Mouse (Mus musculus): ENCODE data around the gene Aff1.

Gene Aff1

DNA sequence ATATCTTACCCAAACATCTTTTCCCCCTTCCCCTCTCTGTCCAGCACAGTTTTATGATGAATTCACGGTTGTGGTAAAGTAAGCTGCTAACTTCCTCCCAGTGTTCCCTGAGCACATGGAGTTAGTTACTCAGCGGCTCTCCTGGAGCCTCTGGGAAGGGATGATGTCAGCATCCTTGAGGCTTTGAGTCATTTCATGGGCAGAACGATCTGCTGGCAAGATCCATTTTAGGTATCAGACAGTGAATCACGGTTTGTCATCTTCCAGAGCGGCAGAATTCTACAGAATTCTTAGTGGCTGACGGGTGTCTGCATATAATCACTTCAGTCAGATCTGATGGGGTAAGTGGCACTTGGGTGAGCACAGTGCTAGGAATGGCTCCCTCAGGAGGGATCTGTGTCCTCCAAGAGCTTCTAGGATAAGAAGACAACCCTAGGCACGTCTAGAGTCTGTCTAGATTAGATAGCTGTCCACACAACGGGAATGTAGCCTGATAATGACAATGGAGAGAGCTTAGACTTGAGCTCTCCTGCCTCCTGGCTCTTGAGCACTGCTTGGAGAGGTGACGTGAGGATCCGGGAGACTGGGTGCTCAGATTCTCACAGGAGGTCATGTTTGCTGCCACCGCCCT lies 82.6 kb downstream of the Aff1 start:
- 46% methylated on average over 11 of the region's 11 CpGs for WGBS

DNA sequence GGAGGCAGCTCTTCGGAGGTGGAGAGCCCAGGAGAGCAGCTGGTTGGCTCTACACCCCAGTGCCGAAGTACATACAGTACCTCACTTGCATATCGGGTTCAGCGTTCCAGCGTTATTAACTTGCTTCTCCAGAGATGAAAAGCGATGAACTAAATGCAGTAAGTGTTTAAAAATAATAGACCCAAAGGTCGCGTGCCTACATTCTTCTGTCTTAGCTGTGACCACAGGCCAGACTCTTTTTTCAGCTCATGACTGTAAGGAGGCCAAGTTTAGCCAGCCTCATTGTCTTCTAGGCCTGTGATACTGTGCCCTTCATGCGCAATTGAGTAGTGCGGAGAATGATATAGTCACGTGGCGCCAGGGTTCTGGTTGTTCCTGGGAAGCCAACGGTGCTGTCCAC lies 83.3 kb downstream of the Aff1 start:
- 67% methylated on average over 13 of the region's 13 CpGs for WGBS

DNA sequence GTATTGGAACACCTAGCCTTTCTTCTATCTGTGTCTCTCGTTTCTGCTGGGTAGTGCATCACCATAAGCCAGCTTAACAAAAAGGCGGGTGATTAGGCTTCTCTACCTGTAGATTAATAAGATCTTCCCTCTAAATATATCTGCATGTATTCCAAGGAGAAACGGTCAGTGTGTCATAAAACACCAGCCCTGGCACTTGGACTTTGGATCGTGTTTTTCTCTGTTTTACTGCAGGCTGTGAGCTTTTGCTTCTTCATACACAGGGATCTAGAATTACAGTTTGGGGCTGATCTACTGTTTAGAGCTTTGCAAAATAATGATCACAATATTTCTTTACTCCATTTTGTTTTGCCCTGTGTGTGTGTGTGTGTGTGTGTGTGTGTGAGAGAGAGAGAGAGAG lies 84.7 kb downstream of the Aff1 start:
- WGBS, result 75% methylated on average over 4 of the region's 4 CpGs

DNA sequence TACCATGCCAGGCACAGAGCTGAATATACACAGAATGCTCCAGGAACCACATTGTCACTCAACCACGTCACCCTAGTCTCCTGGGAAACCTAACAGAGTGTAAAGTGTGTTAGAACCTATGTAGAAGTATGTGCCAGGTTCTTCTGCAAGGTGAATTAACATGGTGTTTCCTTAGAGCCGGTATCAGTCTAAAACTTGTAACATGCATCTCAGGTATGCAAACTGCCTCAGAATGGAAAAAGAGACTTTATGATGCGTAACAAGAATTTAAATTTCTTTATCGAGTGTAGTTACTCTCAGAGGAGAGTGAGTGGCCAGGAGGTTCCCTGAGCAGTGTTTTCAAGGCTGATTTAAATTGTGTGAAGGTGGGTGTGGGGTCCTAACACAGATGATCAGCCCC lies 85.3 kb downstream of the Aff1 start:
- WGBS, result 63% methylated on average over 4 of the region's 4 CpGs

DNA sequence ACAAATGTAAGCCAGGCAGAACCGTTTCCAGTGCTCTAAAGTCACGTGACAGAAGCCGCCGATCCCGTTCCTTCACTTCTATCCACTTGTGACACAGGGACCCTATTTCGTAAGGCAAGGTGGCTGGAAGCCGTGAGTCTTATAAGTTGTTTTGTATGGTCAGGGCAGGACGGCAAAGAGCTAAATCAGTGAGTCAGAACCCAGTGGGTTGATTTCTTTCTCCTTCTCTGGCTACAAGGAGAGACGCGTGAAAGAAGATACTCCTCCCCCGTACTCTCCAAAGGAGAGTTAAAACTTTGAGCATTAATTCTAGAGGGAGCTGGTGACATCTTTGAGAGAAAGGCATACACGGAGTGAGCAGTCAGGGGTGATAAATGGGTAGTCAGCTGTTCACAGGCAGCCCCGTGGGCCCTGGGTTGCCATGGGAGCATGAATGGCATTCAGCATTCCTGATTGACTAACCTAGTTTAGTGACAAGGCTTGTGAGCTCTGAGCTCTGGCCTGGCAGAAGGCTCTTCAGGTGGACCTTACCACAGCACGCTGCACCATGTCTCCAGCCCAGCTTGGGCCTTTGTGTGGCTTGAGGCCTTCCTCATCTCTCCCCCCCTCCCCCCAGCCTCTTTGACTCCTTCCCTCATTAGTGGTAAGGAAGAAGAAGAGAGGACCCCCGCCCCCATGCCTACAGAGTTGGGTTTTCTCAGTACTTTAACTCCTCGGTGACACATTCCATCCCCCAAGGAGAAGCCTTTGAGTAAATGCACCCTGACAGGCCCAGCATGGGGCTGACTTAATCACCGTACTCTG lies 86.3 kb downstream of the Aff1 start:
- 29% methylated on average over 17 of the region's 17 CpGs for WGBS

DNA sequence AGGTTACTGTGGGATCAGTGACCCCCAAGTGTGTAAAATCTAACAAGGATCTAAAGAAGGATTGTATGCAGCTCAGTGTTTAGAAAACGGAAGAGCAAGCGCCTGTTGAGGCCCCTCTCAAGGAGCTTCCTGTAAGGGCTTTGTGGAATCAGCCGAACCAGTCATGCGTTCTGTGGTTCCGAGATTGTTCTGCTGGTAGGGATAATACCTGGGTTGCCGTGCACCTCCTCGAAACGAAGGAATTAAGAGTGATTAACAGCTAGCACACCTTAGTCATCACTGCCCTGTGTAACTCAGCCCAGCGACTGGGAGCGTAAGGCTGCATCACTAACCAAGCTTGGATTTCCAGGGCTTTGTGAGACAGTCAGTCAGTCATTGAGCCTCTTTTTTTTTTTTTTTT lies 87.7 kb downstream of the Aff1 start:
- WGBS, result 71% methylated on average over 10 of the region's 10 CpGs

DNA sequence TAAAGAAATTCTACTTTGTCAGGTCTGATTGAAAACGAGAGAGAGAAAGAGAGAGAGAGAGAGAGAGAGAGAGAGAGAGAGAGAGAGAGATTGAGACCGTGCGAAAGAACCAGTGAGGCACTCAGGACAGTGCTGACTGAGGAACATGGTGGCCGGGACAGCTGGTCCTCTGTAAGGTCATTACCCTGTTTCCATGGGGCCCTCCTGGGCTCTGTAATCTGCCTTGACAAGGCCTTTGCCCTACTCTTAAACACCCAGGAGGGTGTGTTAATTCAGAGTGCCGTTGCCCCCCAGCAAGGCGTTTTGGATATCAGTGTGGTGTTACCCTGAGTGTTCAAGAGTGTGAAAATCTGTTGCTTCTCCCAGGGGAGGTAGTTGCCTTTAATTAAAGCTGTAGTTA lies 88.1 kb downstream of the Aff1 start:
- WGBS, result 78% methylated on average over 6 of the region's 6 CpGs

DNA sequence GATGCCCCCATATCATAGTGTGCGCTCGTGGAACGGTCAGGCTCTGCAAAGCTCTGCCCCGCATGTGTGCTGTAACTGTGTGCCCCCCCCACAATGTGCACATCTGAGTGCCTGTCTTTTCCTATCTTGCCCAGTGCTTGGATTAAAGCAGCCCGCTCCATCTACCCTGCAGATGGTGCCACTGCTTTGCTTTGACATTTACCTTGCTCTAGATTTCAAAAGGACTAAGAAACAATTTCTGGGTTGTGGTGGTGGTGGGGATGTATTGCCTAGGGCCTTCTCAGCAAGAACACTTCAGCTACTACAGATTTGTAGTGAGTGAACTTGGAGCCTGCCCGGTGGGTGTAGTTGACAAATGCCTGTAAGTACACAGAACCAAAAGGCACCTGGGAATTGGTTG lies 88.7 kb downstream of the Aff1 start:
- WGBS, result 89% methylated on average over 6 of the region's 6 CpGs

DNA sequence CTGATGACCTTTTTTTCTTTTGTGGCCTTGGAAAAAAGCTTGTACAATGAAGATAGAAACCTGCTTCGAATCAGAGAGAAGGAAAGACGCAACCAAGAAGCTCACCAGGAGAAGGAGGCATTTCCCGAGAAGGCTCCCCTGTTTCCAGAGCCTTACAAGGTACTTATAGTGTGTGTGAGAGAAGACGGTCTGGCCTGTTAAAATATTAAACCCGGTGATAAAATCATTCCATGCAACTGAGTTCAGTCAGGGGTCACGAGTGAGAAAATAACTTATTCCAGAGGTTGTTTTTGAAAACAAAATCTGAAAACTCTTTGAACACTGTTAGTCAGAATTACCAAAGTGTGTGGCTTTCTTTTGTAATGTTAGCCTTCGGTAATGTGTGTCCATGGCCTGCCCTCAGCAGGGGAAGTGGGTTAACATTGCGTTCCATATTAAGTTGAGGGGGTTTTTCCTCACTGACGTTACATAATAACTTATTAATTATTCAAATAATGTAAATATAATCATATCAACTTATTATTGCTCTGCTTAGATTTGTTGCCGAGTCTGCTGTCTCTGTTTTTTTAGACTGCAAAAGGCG lies 91.0 kb downstream of the Aff1 start:
- WGBS, result 90% methylated on average over 11 of the region's 11 CpGs

DNA sequence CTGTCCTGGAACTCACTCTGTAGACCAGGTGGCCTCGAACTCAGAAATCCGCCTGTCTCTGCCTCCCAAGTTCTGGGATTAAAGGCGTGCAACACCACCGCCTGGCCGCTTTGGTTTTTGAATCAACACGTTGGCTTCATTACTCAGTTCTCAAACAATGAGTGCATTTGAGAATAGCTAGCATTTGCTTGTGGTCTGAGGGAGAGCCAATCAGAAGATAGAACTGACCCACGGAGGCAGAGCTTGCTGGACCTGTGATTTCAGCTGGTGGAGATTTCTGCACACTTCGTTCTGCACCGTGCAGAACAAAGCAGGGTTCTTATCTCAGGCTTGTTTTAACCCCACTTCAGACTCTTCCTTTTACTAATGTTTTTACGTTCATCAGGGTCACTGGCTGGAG lies 93.9 kb downstream of the Aff1 start:
- 83% methylated on average over 10 of the region's 10 CpGs for WGBS

DNA sequence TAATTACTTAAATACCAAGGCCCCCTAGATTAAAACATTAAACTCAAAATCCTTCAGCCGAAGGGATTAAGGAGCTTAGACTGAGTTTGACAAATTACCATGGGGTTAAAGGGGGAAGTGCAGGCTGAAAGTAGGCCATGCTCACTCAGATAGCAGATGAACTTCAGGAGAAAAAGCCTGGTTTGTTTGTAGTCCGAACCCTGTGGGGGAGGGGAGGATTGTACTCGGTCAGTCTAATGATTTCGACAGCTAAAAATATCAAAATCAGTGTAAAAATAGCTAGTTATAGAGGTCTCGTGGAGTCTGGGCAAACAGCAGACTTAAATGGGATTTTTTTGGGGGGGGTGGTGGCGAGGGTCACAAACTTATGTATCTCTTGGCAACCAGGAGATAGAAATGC lies 96.3 kb downstream of the Aff1 start:
- 55% methylated on average over 6 of the region's 6 CpGs for WGBS

DNA sequence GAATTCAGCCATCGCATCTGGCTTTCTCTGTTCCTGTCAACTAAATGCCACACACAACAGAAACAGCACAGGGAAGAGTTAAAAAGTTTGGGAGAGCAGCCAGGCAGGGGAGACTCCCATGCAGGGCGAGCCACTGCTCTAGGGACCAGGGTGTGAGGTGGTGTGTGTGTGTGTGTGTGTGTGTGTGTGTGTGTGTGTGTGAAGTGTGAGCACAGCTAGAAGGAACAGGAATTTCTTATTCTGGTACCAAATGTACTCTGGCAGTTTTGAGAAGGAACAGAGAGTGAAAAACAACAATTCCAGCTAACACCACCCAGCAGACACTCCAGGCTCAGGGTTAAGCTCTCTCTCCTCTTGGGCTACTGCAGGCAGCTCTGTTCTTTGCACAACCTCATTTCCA lies 96.8 kb downstream of the Aff1 start:
- WGBS, result 38% methylated on average over 2 of the region's 2 CpGs

DNA sequence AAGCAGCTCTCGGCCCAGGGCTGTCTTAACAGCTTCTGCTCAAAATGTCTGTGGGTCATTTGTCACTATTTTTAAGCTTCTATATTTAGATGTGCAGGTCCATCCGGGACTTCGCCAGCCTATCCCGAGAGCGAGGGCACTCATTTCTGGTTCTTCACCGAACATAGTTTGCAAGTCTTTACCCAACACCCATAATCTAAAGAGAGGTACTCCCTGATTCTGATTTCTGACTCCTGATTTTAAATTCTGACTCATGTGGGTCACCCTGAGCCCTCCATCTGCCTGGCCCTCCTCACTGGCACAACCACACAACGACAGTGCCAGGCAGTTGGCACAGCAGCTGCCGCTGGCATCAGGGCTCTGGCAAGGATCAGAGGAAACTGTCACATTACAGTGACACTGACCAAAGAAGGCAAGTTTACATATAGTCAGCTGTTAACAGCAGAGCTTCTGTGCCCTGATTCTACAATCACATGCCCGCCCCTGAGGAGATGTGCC lies 97.5 kb downstream of the Aff1 start:
- 36% methylated on average over 9 of the region's 9 CpGs for WGBS

DNA sequence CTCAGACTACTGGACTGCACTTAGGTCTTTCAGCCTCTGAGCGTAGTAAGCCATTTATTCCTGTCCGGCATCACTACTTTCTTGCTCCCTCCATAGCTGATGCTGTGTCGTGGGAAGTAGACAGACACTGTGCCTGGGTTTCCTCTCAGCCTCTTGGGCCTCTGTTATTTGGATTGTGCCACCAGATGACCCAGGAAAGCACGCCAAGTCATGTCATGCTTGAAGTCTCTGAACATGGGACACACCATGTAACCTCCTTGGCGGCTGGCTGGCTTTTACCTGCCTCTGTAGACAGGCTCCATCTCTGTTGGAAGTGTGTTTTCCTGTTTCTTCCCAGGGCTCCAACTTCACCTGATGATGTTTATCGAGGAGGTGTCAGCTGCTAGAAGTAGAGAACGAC lies 99.6 kb downstream of the Aff1 start:
- WGBS, result 96% methylated on average over 7 of the region's 7 CpGs

DNA sequence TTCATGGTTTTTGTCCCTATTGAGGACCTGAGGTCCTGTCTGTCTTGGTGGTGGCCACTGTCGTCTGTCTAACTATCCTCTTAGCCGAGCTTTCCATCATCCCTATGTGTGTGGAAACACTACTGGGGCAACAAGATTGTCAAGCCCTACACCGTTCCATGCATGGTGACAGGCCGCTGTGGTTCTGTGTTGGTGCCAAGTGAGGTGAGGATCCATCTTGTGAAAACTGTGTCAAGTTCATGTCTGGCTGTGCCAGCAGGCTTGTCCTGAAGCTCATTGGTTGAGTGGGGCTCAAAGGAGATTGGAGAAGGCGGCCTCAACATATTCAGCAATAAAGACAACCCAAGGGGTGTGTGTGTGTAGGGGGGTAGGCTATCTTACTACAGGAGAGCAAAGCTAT lies 102.9 kb downstream of the Aff1 start:
- 96% methylated on average over 5 of the region's 5 CpGs for WGBS

DNA sequence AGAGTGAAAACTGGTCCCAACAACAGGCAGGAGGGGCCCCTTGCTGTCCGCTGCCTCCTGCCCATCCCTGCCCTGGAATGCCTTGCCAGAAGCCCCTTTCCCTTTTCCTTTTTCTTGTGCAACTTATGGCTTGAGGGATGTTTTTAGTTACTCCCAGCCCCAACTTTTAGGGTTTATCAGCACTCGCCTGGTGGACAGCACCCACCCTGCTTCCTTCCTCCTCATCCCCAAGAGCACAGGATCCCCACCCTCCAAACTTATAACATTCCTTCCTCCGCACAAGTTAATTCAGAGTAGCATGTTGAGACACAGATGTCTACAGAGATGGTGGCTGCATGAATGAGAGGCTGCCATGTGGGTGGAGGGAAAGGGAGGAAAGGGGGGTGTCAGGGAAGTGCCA lies 103.9 kb downstream of the Aff1 start:
- 61% methylated on average over 3 of the region's 3 CpGs for WGBS

DNA sequence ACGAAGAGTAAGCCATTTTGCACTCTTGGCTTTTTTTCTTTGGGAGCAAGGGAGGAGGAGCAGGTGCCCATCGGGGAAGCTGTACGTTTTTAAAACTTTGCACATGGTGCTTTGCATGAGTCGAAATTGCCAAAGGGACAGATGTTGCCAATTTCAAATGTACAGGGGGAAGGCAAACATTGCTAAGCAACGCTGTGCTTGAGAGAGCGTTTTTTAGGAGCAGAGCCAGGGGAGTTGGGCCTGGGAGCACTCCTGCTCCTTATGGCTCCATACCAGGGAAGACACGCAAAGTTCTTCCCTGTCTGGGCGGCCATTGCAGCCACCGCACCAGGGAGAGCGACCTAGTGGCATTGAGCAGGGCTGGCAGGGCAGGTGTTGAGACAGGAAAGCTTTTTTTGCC lies 105.6 kb downstream of the Aff1 start:
- 35% methylated on average over 10 of the region's 10 CpGs for WGBS

DNA sequence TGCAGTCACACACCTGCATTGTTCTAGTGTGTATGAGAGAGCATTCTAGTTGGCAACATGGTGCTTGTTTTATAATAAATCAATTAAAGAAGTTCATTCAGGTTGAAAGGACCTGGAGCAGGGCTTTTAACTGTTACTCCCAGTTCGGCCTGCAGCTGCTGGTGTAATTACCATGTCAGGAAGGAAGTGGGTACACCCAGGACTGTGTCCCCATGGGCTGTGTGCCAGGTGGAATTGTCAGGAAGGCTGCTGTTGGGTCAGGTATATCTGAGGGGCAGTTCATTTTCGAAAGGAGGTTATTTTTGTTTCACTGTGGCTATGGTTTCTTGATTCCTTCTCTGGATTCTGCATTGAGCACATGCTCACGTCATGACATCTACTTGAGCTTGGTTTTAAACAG lies 107.3 kb downstream of the Aff1 start:
- 73% methylated on average over 3 of the region's 3 CpGs for WGBS

DNA sequence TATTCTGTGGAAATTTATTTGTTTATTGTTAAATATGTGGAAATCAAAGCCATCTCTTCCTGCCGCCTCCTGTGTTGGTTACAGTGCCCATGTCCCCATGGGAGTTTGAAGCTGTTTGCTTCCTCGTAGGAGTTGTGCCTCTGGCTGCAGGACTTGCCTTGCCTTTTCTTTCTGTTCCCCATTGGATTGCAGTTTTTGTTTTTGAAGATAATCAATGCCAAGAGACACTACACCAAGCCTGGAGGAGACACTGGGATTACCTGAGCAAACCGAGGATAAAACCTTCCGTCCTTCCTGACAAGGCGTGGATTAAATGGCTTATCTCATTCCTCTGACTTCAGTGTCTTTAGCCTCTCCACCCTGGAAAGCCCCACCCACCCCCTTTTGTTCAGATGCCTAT lies 107.8 kb downstream of the Aff1 start:
- 86% methylated on average over 5 of the region's 5 CpGs for WGBS

DNA sequence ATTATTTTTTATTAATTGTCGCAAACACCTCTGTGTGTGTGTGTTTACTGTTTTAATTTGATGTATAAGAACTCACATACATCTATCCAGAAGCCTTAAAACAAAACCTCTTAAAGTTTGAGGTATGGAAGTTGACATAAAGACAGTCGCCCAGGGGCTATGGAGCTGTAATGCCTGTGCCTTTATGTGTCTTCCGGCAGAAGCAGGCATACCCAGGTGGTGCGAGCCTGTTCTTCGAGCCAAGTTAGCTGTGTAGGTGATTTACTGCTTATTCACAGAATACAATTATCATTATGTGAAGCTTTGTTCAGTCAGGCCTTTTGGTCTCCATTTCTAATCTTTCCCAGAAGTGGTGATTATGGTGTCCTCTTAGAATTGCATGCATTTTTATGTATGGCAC lies 111.2 kb downstream of the Aff1 start:
- WGBS, result 92% methylated on average over 5 of the region's 5 CpGs

DNA sequence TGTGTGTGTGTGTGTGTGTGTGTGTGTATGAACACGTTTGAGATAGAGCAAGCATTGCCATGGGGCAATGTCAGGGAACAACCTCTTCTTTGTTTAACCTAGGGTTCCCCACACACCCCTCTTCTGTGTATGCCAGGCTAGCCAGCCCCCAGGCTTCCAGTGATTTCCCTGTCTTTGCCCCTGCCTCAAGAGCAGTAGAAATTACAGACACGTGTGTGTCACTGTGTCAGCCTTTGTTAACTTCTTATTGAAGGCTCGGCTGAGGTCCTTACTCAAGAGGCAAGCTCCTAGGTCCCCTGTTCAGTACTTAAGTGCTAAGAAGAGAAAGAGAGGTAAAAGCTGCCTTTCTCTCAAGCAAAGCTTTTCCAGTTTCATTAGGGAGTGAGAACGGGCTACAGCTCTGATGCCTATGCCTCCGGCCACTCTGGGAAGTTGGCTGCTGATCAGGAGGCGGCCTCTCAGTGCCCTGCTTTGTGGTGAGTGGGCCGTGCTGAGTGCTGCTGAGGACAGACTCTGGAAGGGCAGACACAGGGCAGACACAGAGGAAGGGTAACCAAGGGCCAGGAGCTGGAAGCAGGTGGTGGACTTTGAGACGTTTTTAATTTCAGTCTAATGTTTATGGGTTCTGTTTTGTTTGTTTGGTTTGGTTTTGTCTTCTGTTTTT lies 111.9 kb downstream of the Aff1 start:
- 44% methylated on average over 8 of the region's 8 CpGs for WGBS

DNA sequence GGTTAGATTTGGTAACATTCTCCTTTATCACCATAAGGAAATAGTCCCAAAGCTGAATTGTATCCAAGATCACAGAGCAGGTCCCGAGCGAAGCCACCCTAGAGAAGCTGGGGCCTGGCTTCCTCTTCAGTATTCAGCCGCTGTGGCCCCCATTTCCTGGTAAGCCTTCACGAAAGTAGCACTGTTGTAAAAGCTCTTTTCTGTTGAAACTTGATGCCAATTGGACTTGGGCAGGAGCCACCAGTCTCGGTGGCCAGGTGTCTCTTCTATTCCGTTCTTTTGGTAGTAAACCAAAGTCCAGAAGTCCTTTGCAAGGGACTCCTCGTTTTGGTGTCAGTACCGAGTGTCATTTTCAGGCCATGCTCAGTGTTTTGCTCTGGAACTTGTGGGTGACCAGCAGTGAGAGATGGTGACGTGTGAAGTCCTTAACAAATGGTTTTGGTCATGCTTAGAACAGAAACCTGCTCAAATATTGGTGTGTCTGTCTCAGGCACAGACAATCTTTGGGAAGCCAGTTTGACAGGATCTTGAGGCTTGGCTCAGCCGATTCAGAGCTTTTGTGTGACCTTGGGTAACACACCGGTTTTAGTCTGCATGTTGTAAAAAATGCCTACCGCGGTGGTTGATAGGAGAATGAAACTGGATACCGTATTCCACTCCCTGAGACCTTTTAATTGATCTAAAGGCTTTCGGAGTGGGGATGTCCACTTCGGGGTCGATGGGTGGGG lies 114.8 kb downstream of the Aff1 start:
- WGBS, result 75% methylated on average over 17 of the region's 17 CpGs
